In the genomic region with DNA sequence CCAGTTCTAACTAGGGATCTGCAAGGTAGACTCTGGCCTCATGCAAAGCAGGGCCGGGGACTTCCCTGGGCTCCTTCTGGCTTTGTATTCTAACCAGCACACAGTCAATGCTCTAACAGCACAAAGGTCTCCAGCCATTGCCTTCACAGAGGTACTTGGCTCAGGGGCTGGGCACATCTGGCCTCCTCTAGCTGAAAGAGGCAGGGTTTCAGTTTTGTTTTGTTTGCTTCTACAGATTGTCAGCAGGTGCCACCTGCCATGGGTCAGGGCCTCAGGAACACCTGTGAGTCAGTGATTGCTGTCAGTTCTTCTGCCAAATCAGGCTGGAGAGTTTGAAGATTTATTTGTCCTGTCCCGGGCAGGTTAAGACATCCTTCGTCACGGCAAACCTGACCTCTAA, we compare ENCODE assay signal across 25 mouse cellular contexts. TPM values are rescaled to one million over a fixed set of nuclear protein-coding genes. Genes with fewer than 3 reads are reported as not detected.
DNase-seq lines count a peak whose midpoint lies in the region; ATAC-seq and TF ChIP-seq lines count a peak whose summit lies in the region.
"Had no signal": no experiment of that assay in that cellular context is flagged by ENCODE, and none has a peak within 500 bp of the region (broad histone marks: within the 10 kb centered on the region; RNA-seq: fewer than 3 reads in every experiment).

No protein-coding gene starts in this region.

- H3K27me3 ChIP-seq in liver, postnatal 0 days (ENCODE audit: insufficient read depth, low read length) = no peaks in the 10 kb centered on the region
- H3K27me3 ChIP-seq in liver, embryonic 11.5 days (replicated peaks; ENCODE audit: control insufficient read depth, insufficient read depth, low read length) = no peaks in the 10 kb centered on the region
- no peaks in the 10 kb centered on the region for H3K27me3 ChIP-seq in intestine, embryonic 16.5 days (replicated peaks; ENCODE audit: control insufficient read depth, insufficient read depth, low read length)
- H3K27me3 ChIP-seq in midbrain, embryonic 16.5 days (ENCODE audit: control insufficient read depth, insufficient read depth, low read depth, low read length) = no peaks in the 10 kb centered on the region
- no peaks in the 10 kb centered on the region for H3K27me3 ChIP-seq in embryonic facial prominence, embryonic 10.5 days (replicated peaks; ENCODE audit: low read depth, poor library complexity, severe bottlenecking)
- H3K27me3 ChIP-seq: forebrain, embryonic 15.5 days; heart, embryonic 13.5 days; hindbrain, embryonic 12.5 days had no signal

- no peaks in the 10 kb centered on the region for H3K36me3 ChIP-seq in liver, postnatal 0 days (replicated peaks; ENCODE audit: insufficient read depth, low read length)
- no peaks in the 10 kb centered on the region for H3K36me3 ChIP-seq in liver, embryonic 11.5 days (ENCODE audit: control insufficient read depth, insufficient read depth, low read length)
- no peaks in the 10 kb centered on the region for H3K36me3 ChIP-seq in intestine, embryonic 16.5 days (ENCODE audit: control insufficient read depth, insufficient read depth, low read length)
- no peaks in the 10 kb centered on the region for H3K36me3 ChIP-seq in midbrain, embryonic 16.5 days (ENCODE audit: control insufficient read depth, insufficient read depth, low read length)
- H3K36me3 ChIP-seq in embryonic facial prominence, embryonic 10.5 days (replicated peaks) = no peaks in the 10 kb centered on the region
- H3K36me3 ChIP-seq: forebrain, embryonic 15.5 days; heart, embryonic 13.5 days; hindbrain, embryonic 12.5 days had no signal

- H3K9ac ChIP-seq in liver, postnatal 0 days (replicated peaks) = no peak overlapping the region
- H3K9ac ChIP-seq in liver, embryonic 11.5 days (ENCODE audit: low read depth, low read length) = no peak overlapping the region
- no peak overlapping the region for H3K9ac ChIP-seq in intestine, embryonic 16.5 days (ENCODE audit: low read depth, low read length)
- no peak overlapping the region for H3K9ac ChIP-seq in midbrain, embryonic 16.5 days (ENCODE audit: low read depth, low read length)
- H3K9ac ChIP-seq: forebrain, embryonic 15.5 days; heart, embryonic 13.5 days; hindbrain, embryonic 12.5 days had no signal

- no peak overlapping the region for H3K4me2 ChIP-seq in liver, postnatal 0 days (ENCODE audit: low read depth, low read length)
- H3K4me2 ChIP-seq in liver, embryonic 11.5 days = no peak overlapping the region
- no peak overlapping the region for H3K4me2 ChIP-seq in intestine, embryonic 16.5 days (ENCODE audit: low read depth, low read length)
- H3K4me2 ChIP-seq in midbrain, embryonic 16.5 days (ENCODE audit: low read length) = no peak overlapping the region
- H3K4me2 ChIP-seq: forebrain, embryonic 15.5 days; heart, embryonic 13.5 days; hindbrain, embryonic 12.5 days; midbrain, embryonic 11.5 days had no signal

- 54% methylated on average over 4 of the region's 4 CpGs for WGBS in liver, postnatal 0 days (ENCODE audit: insufficient replicate concordance)
- 86% methylated on average over 4 of the region's 4 CpGs for WGBS in liver, embryonic 11.5 days
- 76% methylated on average over 4 of the region's 4 CpGs for WGBS in intestine, embryonic 16.5 days
- 84% methylated on average over 4 of the region's 4 CpGs for WGBS in midbrain, embryonic 16.5 days
- 76% methylated on average over 4 of the region's 4 CpGs for WGBS in embryonic facial prominence, embryonic 10.5 days

- no peak for DNase-seq in liver, postnatal 0 days
- DNase-seq in liver, embryonic 11.5 days (ENCODE audit: low spot score) = no peak
- peak; percentile 67 to 68 for DNase-seq in spleen, postnatal 36 days (ENCODE audit: low spot score in 2 of 2)
- DNase-seq in ovary, postnatal 10 days (ENCODE audit: low spot score) = no peak
- DNase-seq in embryonic facial prominence, embryonic 10.5 days (ENCODE audit: low spot score) = no peak
- DNase-seq: cerebellum, adult 11 months; cerebellum, adult 9-11 months; gastrocnemius, postnatal 14 days; heart, adult 18-20 months; heart, postnatal 14 days; kidney, adult 9 months; kidney, postnatal 25 days; lung, postnatal 10 days; retina, postnatal 1 day; thymus, postnatal 36 days had no signal

- TF ChIP-seq EP300 in liver, postnatal 0 days (IDR thresholded peaks at IDR 0.05; ENCODE audit: low read depth) = no peak

- peaks cover 10% of the 10 kb centered on the region for H3K4me1 ChIP-seq in liver, postnatal 0 days (ENCODE audit: insufficient read depth)
- peaks cover 2% of the 10 kb centered on the region; the same call in 1 of the 2 replicates for H3K4me1 ChIP-seq in liver, embryonic 11.5 days (replicated peaks; ENCODE audit: control insufficient read depth, insufficient read depth, low read length)
- H3K4me1 ChIP-seq in intestine, embryonic 16.5 days (ENCODE audit: control insufficient read depth, insufficient read depth, low read length) = peaks cover 20% of the 10 kb centered on the region
- no peaks in the 10 kb centered on the region for H3K4me1 ChIP-seq in midbrain, embryonic 16.5 days (ENCODE audit: control insufficient read depth, insufficient read depth, low read length)
- H3K4me1 ChIP-seq in embryonic facial prominence, embryonic 10.5 days = peaks cover 41% of the 10 kb centered on the region

- no peak for TF ChIP-seq CTCF in liver, postnatal 0 days (IDR thresholded peaks at IDR 0.05; ENCODE audit: low read depth)

- H3K4me3 ChIP-seq in liver, postnatal 0 days (ENCODE audit: low read depth, low read length) = no peak overlapping the region
- H3K4me3 ChIP-seq in liver, embryonic 11.5 days (ENCODE audit: low read depth, low read length) = no peak overlapping the region
- H3K4me3 ChIP-seq in intestine, embryonic 16.5 days (ENCODE audit: low read length) = no peak overlapping the region
- no peak overlapping the region for H3K4me3 ChIP-seq in midbrain, embryonic 16.5 days (ENCODE audit: low read depth, low read length)
- H3K4me3 ChIP-seq in embryonic facial prominence, embryonic 10.5 days = no peak overlapping the region
- H3K4me3 ChIP-seq: forebrain, embryonic 15.5 days; heart, embryonic 13.5 days; hindbrain, embryonic 12.5 days; layer of hippocampus, adult 2 months had no signal

- H3K27ac ChIP-seq in liver, postnatal 0 days (ENCODE audit: low read depth) = no peak overlapping the region
- no peak overlapping the region for H3K27ac ChIP-seq in liver, embryonic 11.5 days (ENCODE audit: low read depth, low read length)
- H3K27ac ChIP-seq in intestine, embryonic 16.5 days (ENCODE audit: low read length) = no peak overlapping the region
- H3K27ac ChIP-seq in midbrain, embryonic 16.5 days (ENCODE audit: low read length) = no peak overlapping the region
- H3K27ac ChIP-seq in embryonic facial prominence, embryonic 10.5 days (replicated peaks) = no peak overlapping the region; the same call in 1 of the 2 replicates
- H3K27ac ChIP-seq: forebrain, embryonic 15.5 days; heart, embryonic 13.5 days; hindbrain, embryonic 12.5 days; layer of hippocampus, adult 2 months had no signal

- ATAC-seq in liver, postnatal 0 days = peak; percentile 19; the same call in 1 of the 2 replicates
- ATAC-seq in liver, embryonic 11.5 days (replicated peaks; ENCODE audit: low FRiP score) = no peak
- peak; percentile 27 for ATAC-seq in CD4-positive, CD25-positive, alpha-beta regulatory T cell, adult 4 months
- 0 out of 2 replicates have a peak, but pooled peaks have one; percentile 32 for ATAC-seq in intestine, embryonic 16.5 days
- ATAC-seq in midbrain, embryonic 16.5 days = no peak
- ATAC-seq: forebrain, embryonic 15.5 days had no signal

- H3K9me3 ChIP-seq in liver, postnatal 0 days (ENCODE audit: low read length) = no peaks in the 10 kb centered on the region
- H3K9me3 ChIP-seq in liver, embryonic 11.5 days (ENCODE audit: control insufficient read depth, low read length) = no peaks in the 10 kb centered on the region
- H3K9me3 ChIP-seq in intestine, embryonic 16.5 days (ENCODE audit: control insufficient read depth, low read length) = no peaks in the 10 kb centered on the region
- H3K9me3 ChIP-seq in midbrain, embryonic 16.5 days (replicated peaks; ENCODE audit: control insufficient read depth, low read length, poor library complexity, severe bottlenecking) = no peaks in the 10 kb centered on the region
- no peaks in the 10 kb centered on the region for H3K9me3 ChIP-seq in embryonic facial prominence, embryonic 10.5 days
- H3K9me3 ChIP-seq: forebrain, embryonic 15.5 days; heart, embryonic 13.5 days had no signal

RNA-seq across cellular contexts. Expression of gene Hs1bp3, which starts 39.8 kb away (rescaled TPM):
- 3.2 and 3.7 TPM in 2 replicates for polyA plus RNA-seq in liver, postnatal 0 days (2015; fragmentation: Nextera tagmentation; extraction: Ambion mirVana)
- polyA plus RNA-seq in liver, embryonic 11.5 days (2014; fragmentation: Nextera tagmentation; extraction: Ambion mirVana) = 8.6 and 8.8 TPM in 2 replicates
- 10 to 100 TPM in 1 of 2 experiments, 1 to 10 TPM in 1; 5.6 to 13.0 TPM for polyA plus RNA-seq in CD4-positive, CD25-positive, alpha-beta regulatory T cell, adult 4 months (2017; shearing (Covaris generic))
- polyA plus RNA-seq in intestine, embryonic 16.5 days (2015; fragmentation: Nextera tagmentation; extraction: Ambion mirVana) = 30.3 and 32.5 TPM in 2 replicates
- 8.4 and 8.9 TPM in 2 replicates for polyA plus RNA-seq in midbrain, embryonic 16.5 days (2015; fragmentation: Nextera tagmentation; extraction: Ambion mirVana)
- 17.9 and 18.8 TPM in 2 replicates for polyA plus RNA-seq in embryonic facial prominence, embryonic 10.5 days (2016; fragmentation: Nextera tagmentation; extraction: Ambion mirVana)

RNA-seq across cellular contexts. Expression of gene Gdf7, which starts 51.3 kb away (rescaled TPM):
- polyA plus RNA-seq in liver, postnatal 0 days (2015; fragmentation: Nextera tagmentation; extraction: Ambion mirVana) = not detected in 2 replicates
- polyA plus RNA-seq in liver, embryonic 11.5 days (2014; fragmentation: Nextera tagmentation; extraction: Ambion mirVana) = not detected in 2 replicates
- polyA plus RNA-seq in CD4-positive, CD25-positive, alpha-beta regulatory T cell, adult 4 months (2017; shearing (Covaris generic)) = not detected
- not detected in 2 replicates for polyA plus RNA-seq in intestine, embryonic 16.5 days (2015; fragmentation: Nextera tagmentation; extraction: Ambion mirVana)
- polyA plus RNA-seq in midbrain, embryonic 16.5 days (2015; fragmentation: Nextera tagmentation; extraction: Ambion mirVana) = 0.15 and 0.16 TPM in 2 replicates
- polyA plus RNA-seq in embryonic facial prominence, embryonic 10.5 days (2016; fragmentation: Nextera tagmentation; extraction: Ambion mirVana) = 0.10 and 0.17 TPM in 2 replicates
- polyA plus RNA-seq: heart, embryonic 13.5 days; liver, embryonic 16.5 days; stomach, embryonic 14.5 days had no signal

Comparison
In these comparisons a context has a peak if more than half of its experiments do, and no peak if none do; other contexts are left out.
1. ATAC-seq: peak in liver, postnatal 0 days (single experiment), CD4-positive, CD25-positive, alpha-beta regulatory T cell, adult 4 months (single experiment) and intestine, embryonic 16.5 days (single experiment); none in liver, embryonic 11.5 days (single experiment) and midbrain, embryonic 16.5 days (single experiment).
2. DNase-seq: peak in spleen, postnatal 36 days (2 of 2); none in liver, postnatal 0 days (single experiment), liver, embryonic 11.5 days (single experiment), ovary, postnatal 10 days (single experiment) and embryonic facial prominence, embryonic 10.5 days (single experiment).